15 mouse cellular contexts compared by ENCODE assay signal in genomic region chr16:38945111-38945510, GRCm38 (mm10). TPM values are rescaled to one million over a fixed set of nuclear protein-coding genes. Genes with fewer than 3 reads are reported as not detected.
A peak's percentile ranks its signal among the peaks of the same experiment; 100 is the strongest.
DNase-seq lines count a peak whose midpoint lies in the region; ATAC-seq and TF ChIP-seq lines count a peak whose summit lies in the region.
"Had no signal": no experiment of that assay in that cellular context is flagged by ENCODE, and none has a peak within 500 bp of the region (broad histone marks: within the 10 kb centered on the region; RNA-seq: fewer than 3 reads in every experiment).

No protein-coding gene starts in this region.

- 76% methylated on average over 7 of the region's 7 CpGs for WGBS in heart, embryonic 12.5 days
- WGBS in hindbrain, embryonic 15.5 days = 34% methylated on average over 7 of the region's 7 CpGs

- DNase-seq in heart, adult 11 months = peak; percentile 66
- no peak for DNase-seq in left cerebral cortex, adult 2 months (ENCODE audit: extremely low spot score in 1 of 2, low spot score in 2 of 2)
- no peak for DNase-seq in left cerebral cortex, postnatal 36 days (ENCODE audit: low spot score in 2 of 2)
- peak; percentile 63 for DNase-seq in ZHBTc4 (ENCODE audit: low read depth, low spot score)
- no peak for DNase-seq in urinary bladder, adult 18-20 months (ENCODE audit: low spot score in 2 of 2)
- DNase-seq in cerebellum, postnatal 25 days = no peak
- DNase-seq: cerebellum, adult 11 months; right cerebral cortex, postnatal 14 days had no signal

- H3K27ac ChIP-seq in heart, embryonic 12.5 days (ENCODE audit: poor library complexity, severe bottlenecking) = no peak overlapping the region
- peak overlapping the region; percentile 80 for H3K27ac ChIP-seq in left cerebral cortex, adult 2 months
- H3K27ac ChIP-seq in hindbrain, embryonic 15.5 days (replicated peaks) = peak overlapping the region; percentile 44
- H3K27ac ChIP-seq: embryonic facial prominence, embryonic 15.5 days; heart, embryonic 15.5 days; liver, embryonic 14.5 days had no signal

- no peak overlapping the region for H3K4me2 ChIP-seq in heart, embryonic 12.5 days
- no peak overlapping the region for H3K4me2 ChIP-seq in hindbrain, embryonic 15.5 days
- H3K4me2 ChIP-seq: embryonic facial prominence, embryonic 15.5 days; heart, embryonic 15.5 days had no signal

- peaks cover 14% of the 10 kb centered on the region for H3K4me1 ChIP-seq in heart, embryonic 12.5 days (replicated peaks)
- peaks cover 36% of the 10 kb centered on the region for H3K4me1 ChIP-seq in hindbrain, embryonic 15.5 days (replicated peaks)
- H3K4me1 ChIP-seq: embryonic facial prominence, embryonic 15.5 days; heart, embryonic 15.5 days had no signal

- no peak for TF ChIP-seq CTCF in left cerebral cortex, adult 2 months (IDR thresholded peaks at IDR 0.05)

- H3K27me3 ChIP-seq in heart, embryonic 12.5 days (replicated peaks) = no peaks in the 10 kb centered on the region
- no peaks in the 10 kb centered on the region for H3K27me3 ChIP-seq in hindbrain, embryonic 15.5 days
- H3K27me3 ChIP-seq: embryonic facial prominence, embryonic 15.5 days; heart, embryonic 15.5 days had no signal

- ATAC-seq in heart, embryonic 12.5 days (ENCODE audit: insufficient number of reproducible peaks, low FRiP score) = no peak
- no peak for ATAC-seq in hindbrain, embryonic 15.5 days (ENCODE audit: low FRiP score, low read depth)
- ATAC-seq: lung, postnatal 0 days had no signal

- H3K9ac ChIP-seq in heart, embryonic 12.5 days = no peak overlapping the region
- H3K9ac ChIP-seq in hindbrain, embryonic 15.5 days = no peak overlapping the region
- H3K9ac ChIP-seq: embryonic facial prominence, embryonic 15.5 days; heart, embryonic 15.5 days; liver, embryonic 14.5 days had no signal

- no peaks in the 10 kb centered on the region for H3K9me3 ChIP-seq in heart, embryonic 12.5 days (replicated peaks)
- H3K9me3 ChIP-seq in hindbrain, embryonic 15.5 days = no peaks in the 10 kb centered on the region
- H3K9me3 ChIP-seq: embryonic facial prominence, embryonic 15.5 days; heart, embryonic 15.5 days had no signal

- no peaks in the 10 kb centered on the region for H3K36me3 ChIP-seq in heart, embryonic 12.5 days
- no peaks in the 10 kb centered on the region for H3K36me3 ChIP-seq in hindbrain, embryonic 15.5 days
- H3K36me3 ChIP-seq: embryonic facial prominence, embryonic 15.5 days; heart, embryonic 15.5 days had no signal

- H3K4me3 ChIP-seq in heart, embryonic 12.5 days = no peak overlapping the region
- H3K4me3 ChIP-seq in left cerebral cortex, adult 2 months = no peak overlapping the region
- no peak overlapping the region for H3K4me3 ChIP-seq in hindbrain, embryonic 15.5 days
- H3K4me3 ChIP-seq: embryonic facial prominence, embryonic 15.5 days; heart, embryonic 15.5 days had no signal

- intact Hi-C loops in left cerebral cortex, adult 2 months (cut with DNase I) = loop anchor here (2.0 kb wide), 1 partner anchor 42 kb away; no protein-coding TSS in a partner anchor
- intact Hi-C loops in left cerebral cortex, postnatal 36 days (cut with DNase I) = no loop called here

RNA-seq across cellular contexts. Expression of gene Igsf11, which starts 52.6 kb away (rescaled TPM):
- 0.30 and 0.31 TPM in 2 replicates for polyA plus RNA-seq in heart, embryonic 12.5 days (2016; fragmentation: Nextera tagmentation; extraction: Ambion mirVana)
- total RNA-seq in left cerebral cortex, adult 2 months (2021) = 10 to 100 TPM; 37.7 to 49.5 TPM
- 10 to 100 TPM; 35.6 to 52.0 TPM for total RNA-seq in left cerebral cortex, postnatal 36 days (2021)
- polyA plus RNA-seq in hindbrain, embryonic 15.5 days (2015; fragmentation: Nextera tagmentation; extraction: Ambion mirVana) = 3.2 and 4.3 TPM in 2 replicates
- total RNA-seq: megakaryocyte, adult 5-6 weeks had no signal

Comparison
In these comparisons a context has a peak if more than half of its experiments do, and no peak if none do; other contexts are left out.
1. DNase-seq: peak in heart, adult 11 months (single experiment) and ZHBTc4 (single experiment); none in left cerebral cortex, adult 2 months (0 of 2), left cerebral cortex, postnatal 36 days (0 of 2), urinary bladder, adult 18-20 months (0 of 2) and cerebellum, postnatal 25 days (0 of 2).